Mouse (Mus musculus) embryo, embryonic 10.5 days (tissue): ENCODE results near the gene Six5.
A peak's percentile ranks its signal among the peaks of the same experiment; 100 is the strongest.

ENCODE experiments used
- DNase-seq: peaks from one replicate; pipeline ENCODE4 v3.0.0-alpha.2; 2015; ENCODE audit warnings: low spot score

The Six5 gene

DNA sequence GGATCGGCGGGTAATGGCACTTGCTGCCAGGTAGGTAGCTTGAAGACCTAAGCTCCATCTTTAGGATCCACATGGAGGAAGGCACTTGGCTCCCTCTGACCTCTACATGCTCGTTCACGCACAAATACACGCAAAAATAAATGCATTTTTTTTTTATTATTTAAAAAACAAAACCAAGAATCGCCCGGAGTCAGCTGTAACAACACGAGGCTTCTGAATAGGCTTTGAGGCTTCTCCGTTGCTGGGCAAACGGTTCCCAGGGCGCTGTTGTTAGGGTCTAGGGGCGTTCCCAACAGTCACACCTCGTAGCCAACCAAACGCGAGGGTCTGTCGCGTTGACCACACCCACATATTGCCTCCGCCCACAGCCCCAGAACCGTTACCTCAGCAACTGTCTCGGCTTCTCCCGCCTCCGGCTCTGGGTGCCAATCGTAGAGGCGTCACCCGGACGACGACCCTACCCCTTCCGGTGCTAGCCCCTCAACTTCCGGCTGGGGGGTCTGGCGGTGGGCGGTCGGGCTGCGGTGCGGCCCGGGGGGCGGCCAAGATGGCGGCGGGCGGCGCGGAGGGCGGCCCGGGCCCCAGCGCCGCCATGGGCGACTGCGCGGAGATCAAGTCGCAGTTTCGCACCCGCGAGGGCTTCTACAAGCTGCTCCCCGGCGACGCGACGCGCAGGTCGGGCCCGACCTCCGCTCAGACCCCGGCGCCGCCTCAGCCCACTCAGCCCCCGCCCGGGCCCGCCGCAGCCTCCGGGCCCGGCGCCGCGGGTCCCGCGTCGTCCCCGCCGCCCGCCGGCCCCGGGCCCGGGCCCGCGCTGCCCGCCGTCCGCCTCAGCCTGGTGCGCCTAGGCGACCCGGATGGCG is 18.4 kb upstream of the Six5 start, which contains the start of gene Dmwd:
TSS of gene Dmwd (plus strand) at position 505 of the 863 bp plus-strand sequence.
- DNase-seq: peak; percentile 100

DNA sequence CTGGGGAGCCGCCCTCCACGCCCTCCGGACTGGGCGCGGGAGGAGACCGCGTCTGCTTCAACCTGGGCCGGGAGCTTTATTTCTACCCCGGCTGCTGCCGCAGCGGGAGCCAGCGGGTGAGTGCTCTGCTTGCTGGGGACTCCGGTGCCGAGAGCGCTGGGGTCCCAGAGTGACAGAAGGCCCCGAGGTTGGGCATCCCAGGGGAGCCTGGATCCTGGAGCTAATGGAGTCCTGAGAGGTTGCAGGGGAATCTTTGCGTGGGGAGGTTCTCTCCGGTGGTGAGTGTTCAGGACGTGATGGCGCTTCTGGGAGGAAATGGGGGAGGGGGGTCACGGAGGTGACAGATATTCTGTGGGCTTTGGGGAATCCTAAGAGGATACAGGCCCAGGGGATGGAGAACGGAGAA is 17.8 kb upstream of the Six5 start:
- no peak for DNase-seq

DNA sequence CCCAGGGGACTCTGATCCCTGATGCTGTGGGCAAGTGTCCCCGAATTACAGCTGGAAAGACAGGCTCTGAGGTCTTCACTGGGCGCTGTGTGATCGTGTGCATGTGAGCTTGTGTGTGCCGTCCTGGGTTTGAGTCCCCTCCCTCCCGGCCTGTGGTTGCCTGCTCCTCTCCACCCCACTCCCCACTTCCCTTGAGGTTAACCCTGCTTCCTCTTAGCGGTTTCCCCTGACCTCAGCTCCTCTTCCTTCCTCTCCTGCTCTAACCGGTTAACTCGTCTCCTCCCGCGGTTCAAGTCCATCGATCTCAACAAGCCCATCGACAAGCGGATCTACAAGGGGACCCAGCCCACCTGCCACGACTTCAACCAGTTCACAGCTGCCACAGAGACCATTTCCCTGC is 16.6 kb upstream of the Six5 start:
- no peak for DNase-seq

DNA sequence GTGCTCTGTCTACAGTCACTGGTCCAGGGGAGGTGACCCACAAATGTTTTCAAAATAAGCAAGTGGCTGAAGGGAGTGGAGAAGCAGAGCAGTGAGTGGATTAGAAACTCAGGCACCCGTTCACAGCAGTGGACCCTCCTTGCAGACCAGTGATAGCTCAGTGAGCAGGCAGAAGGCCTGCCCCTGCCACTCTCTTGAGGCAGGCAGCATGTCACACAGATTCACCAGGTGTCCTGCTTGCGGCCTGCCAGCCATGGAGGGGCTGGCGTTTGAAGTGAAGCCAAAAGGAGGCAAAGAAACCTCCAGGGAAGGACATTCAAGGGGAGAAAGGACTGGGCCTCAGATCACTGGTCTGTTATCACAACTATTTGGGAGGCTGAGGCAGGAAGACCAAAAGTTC is 15.7 kb upstream of the Six5 start:
- DNase-seq: no peak

GRCm38 (mm10) chr7:19080451-19080950 is 13.9 kb upstream of the Six5 start:
- no peak for DNase-seq

DNA sequence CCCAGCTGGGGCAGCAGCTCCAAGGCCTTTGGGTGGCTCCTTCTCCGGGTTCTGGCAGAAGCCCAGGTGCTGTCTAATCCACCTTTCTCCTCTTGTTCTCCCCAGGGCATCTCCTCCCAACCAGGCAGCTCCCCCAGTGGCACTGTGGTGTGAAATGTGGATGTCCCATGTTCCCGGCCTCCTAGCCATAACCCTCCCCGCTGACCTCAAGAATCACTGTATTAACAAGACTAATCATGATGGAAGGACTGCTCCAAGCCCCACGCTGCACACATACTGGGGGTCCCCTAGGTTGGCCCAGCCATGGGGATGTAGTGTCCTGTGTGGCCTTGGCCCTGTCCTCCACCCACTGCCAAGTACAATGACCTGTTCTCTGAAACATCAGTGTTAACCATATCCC is 12.2 kb upstream of the Six5 start:
- no peak for DNase-seq

GRCm38 (mm10) chr7:19083096-19083495 is 11.3 kb upstream of the Six5 start:
- no peak for DNase-seq

DNA sequence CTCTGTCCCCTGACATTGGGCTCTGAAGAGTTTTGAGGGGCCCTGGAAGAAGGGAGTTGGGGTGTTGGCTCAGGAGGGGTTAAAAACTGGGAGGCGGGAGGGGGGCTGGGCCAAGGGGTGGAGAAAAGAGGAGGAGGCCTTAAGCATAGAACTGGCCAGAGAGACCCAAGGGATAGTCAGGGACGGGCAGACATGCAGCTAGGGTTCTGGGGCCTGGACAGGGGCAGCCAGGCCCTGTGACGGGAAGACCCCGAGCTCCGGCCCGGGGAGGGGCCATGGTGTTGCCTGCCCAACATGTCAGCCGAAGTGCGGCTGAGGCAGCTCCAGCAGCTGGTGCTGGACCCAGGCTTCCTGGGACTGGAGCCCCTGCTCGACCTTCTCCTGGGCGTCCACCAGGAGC is 10.7 kb upstream of the Six5 start, which contains the start of gene Dmpk:
TSS of gene Dmpk (plus strand) at position 149 of the 400 bp plus-strand sequence.
- DNase-seq: no peak

GRCm38 (mm10) chr7:19084277-19084771 is 10.1 kb upstream of the Six5 start:
- DNase-seq: no peak

GRCm38 (mm10) chr7:19084921-19085473 is 9.4 kb upstream of the Six5 start:
- no peak for DNase-seq

DNA sequence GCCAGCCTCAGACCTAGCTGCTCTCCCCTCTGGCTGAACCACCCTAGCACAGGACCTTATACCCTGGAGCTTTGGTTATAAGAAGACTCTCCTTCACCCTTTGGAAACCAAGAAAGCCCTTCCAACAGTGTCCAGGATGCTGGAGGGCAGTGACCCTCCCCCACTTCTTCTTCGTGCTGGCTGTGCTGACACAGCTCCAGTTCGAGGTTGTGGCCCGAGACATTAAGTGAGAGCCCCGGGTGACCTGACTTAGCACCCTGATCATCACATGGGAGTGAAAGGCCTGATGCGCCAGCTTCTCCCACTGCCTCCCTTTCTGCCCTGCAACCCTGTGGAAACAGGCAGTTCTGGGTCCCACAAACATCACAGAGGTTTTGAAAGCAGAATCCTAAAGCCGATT is 8.9 kb upstream of the Six5 start:
- DNase-seq: no peak

DNA sequence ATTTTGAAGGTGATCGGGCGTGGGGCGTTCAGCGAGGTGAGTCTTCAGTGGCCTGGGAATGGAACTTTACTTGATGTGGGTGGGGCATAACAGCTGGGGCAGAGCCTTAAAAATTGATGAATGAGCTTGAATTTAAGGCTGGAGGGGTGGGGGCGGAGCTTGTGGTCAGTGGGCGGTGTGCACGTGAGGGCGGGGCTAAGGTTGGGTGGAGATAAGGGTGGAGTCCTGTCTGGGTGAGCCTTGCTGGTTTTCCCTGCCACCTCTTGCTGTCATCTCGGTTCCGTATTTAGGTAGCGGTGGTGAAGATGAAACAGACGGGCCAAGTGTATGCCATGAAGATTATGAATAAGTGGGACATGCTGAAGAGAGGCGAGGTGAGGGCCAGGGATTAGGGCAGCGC is 8.4 kb upstream of the Six5 start:
- peak; percentile 76 for DNase-seq

DNA sequence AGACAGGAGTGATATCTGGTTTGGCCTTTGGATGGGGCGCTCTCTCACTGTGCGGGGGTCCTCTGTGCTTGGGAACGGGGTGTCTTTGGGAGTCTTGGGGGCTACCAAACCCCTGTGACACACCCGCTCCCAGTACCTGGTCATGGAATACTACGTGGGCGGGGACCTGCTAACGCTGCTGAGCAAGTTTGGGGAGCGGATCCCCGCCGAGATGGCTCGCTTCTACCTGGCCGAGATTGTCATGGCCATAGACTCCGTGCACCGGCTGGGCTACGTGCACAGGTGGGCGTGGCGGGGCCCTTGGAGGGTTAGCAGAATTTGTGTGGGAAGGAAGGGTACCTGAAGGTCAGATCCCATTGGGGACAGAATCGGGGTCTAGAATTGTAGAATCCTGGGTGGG is 7.6 kb upstream of the Six5 start:
- no peak for DNase-seq

DNA sequence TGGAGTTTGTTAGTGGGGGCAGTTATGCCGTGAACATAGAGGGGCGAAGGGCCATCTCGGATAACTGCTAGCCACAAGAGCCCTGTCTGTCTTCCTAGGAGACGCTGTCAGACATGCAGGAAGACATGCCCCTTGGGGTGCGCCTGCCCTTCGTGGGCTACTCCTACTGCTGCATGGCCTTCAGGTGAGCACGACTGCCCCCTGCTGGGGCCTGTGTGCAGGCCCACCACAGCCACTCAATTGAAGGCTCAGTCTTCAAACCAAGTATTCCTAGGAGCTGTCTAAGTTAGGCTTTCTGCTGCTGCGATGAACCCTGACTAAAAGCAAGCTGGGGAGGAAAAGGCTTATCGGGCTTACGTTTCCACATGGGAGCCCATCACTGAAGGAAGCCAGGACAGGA is 5.6 kb upstream of the Six5 start:
- DNase-seq: peak; percentile 75

- DNase-seq: no peak
Measured at GRCm38 (mm10) chr7:19091913-19092312, 2.5 kb upstream of the Six5 start.

DNA sequence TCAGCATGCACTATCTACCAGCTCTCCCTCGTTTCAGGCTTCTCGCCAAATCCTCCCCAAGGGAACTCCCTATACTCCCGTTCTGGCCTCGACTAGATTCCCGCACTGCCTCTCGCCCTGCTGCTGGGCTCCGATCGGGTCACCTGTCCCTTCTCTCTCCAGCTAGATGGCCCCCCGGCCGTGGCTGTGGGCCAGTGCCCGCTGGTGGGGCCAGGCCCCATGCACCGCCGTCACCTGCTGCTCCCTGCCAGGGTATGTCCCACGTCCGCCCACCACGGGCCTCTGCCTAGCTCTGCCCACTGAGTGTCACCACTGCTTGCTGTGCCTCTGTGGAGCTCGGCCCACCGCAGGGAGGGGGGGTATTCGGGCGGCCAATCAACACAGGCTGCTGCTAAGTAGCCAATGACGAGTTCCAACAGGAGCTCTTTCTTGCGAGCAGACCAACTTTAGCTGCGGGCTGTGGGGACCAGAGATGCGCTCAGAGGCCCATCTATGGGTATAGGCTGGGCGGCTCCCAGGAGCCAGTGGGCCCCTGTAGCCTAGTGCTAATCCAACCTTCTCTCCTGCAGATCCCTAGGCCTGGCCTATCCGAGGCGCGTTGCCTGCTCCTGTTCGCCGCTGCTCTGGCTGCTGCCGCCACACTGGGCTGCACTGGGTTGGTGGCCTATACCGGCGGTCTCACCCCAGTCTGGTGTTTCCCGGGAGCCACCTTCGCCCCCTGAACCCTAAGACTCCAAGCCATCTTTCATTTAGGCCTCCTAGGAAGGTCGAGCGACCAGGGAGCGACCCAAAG is 1.8 kb upstream of the Six5 start:
- peak; percentile 85 for DNase-seq

- DNase-seq: peak; percentile 85
Measured at GRCm38 (mm10) chr7:19093174-19093521, 1.2 kb upstream of the Six5 start.

DNA sequence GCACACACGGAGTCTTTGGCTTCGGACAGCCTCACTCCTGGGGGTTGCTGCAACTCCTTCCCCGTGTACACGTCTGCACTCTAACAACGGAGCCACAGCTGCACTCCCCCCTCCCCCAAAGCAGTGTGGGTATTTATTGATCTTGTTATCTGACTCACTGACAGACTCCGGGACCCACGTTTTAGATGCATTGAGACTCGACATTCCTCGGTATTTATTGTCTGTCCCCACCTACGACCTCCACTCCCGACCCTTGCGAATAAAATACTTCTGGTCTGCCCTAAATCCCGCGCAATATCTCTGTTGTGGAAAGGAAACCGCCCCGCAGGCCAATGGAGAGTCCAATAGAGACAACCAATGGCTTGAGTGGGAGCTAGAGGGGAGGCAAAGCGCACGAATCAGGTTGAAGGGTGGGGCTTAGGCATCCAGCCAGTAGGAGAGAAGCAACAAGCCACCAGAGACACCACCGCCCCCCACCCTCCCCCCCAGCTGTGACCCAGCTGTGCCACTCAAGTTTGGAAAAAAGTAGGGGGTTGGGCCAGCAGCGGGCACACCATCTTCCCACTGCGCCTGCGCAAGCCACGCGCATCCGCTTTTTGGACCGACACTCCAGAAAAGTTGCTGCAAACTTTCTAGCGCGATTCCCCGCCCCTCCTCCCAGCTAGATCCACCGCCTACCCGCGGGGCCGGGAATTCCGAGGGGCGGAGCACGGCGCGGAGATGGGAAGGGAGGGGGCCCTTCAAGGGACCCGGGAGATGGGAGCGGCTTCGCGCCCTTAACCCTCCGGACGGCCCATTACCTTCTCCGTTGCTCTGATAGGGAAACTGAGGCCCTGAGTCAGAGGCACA is 633 bp upstream of the Six5 start:
- peak; percentile 99 for DNase-seq

GRCm38 (mm10) chr7:19094826-19095750 is 694 bp downstream of the Six5 start:
- peak; percentile 55 for DNase-seq

- peak; percentile 91 for DNase-seq
Measured at GRCm38 (mm10) chr7:19095751-19096110, 1.3 kb downstream of the Six5 start.
